ENCODE assay signal across 8 mouse cellular contexts in genomic region chr4:82383991-82384731, GRCm38 (mm10).
A peak's percentile ranks its signal among the peaks of the same experiment; 100 is the strongest.
DNase-seq lines count a peak whose midpoint lies in the region; ATAC-seq and TF ChIP-seq lines count a peak whose summit lies in the region.

No protein-coding gene starts in this region.

- no peak overlapping the region for H3K4me2 ChIP-seq in limb, embryonic 12.5 days
- H3K4me2 ChIP-seq in forebrain, postnatal 0 days (ENCODE audit: low read depth) = peak overlapping the region; percentile 30
- H3K4me2 ChIP-seq in midbrain, embryonic 15.5 days = no peak overlapping the region

- no peak overlapping the region for H3K4me3 ChIP-seq in limb, embryonic 12.5 days (replicated peaks)
- H3K4me3 ChIP-seq in limb, embryonic 10.5 days = no peak overlapping the region
- no peak overlapping the region for H3K4me3 ChIP-seq in forebrain, postnatal 0 days (ENCODE audit: low read depth, low read length)
- H3K4me3 ChIP-seq in midbrain, embryonic 15.5 days = no peak overlapping the region

- peaks cover 32% of the 10 kb centered on the region for H3K4me1 ChIP-seq in limb, embryonic 12.5 days (replicated peaks)
- peaks cover 17% of the 10 kb centered on the region for H3K4me1 ChIP-seq in limb, embryonic 10.5 days
- peaks cover 19% of the 10 kb centered on the region for H3K4me1 ChIP-seq in forebrain, postnatal 0 days (ENCODE audit: insufficient read depth)
- H3K4me1 ChIP-seq in midbrain, embryonic 15.5 days = 0 out of 2 replicates have a peak, but pooled peaks cover 12% of the 10 kb centered on the region

- H3K9me3 ChIP-seq in limb, embryonic 12.5 days = no peaks in the 10 kb centered on the region
- H3K9me3 ChIP-seq in limb, embryonic 10.5 days (replicated peaks) = no peaks in the 10 kb centered on the region
- no peaks in the 10 kb centered on the region for H3K9me3 ChIP-seq in forebrain, postnatal 0 days (ENCODE audit: low read length)
- H3K9me3 ChIP-seq in midbrain, embryonic 15.5 days = no peaks in the 10 kb centered on the region

- peak overlapping the region; percentile 24; the same call in 1 of the 2 replicates for H3K27ac ChIP-seq in limb, embryonic 12.5 days
- no peak overlapping the region for H3K27ac ChIP-seq in limb, embryonic 10.5 days
- peak overlapping the region; percentile 72 for H3K27ac ChIP-seq in forebrain, postnatal 0 days (ENCODE audit: low read depth, low read length)
- peak overlapping the region; percentile 73 for H3K27ac ChIP-seq in midbrain, embryonic 15.5 days

- TF ChIP-seq CTCF in forebrain, postnatal 0 days (IDR thresholded peaks at IDR 0.05; ENCODE audit: low read depth) = no peak

- no peak for ATAC-seq in limb, embryonic 12.5 days (ENCODE audit: insufficient number of reproducible peaks, insufficient read depth, low FRiP score, low TSS enrichment, low read depth)
- ATAC-seq in forebrain, postnatal 0 days = peak; percentile 90
- peak; percentile 84 for ATAC-seq in midbrain, embryonic 15.5 days (replicated peaks)

- WGBS in limb, embryonic 12.5 days = 76% methylated on average over 11 of the region's 11 CpGs
- 85% methylated on average over 11 of the region's 11 CpGs for WGBS in limb, embryonic 10.5 days
- WGBS in forebrain, postnatal 0 days = 28% methylated on average over 11 of the region's 11 CpGs
- 50% methylated on average over 11 of the region's 11 CpGs for WGBS in midbrain, embryonic 15.5 days

- H3K27me3 ChIP-seq in limb, embryonic 12.5 days = no peaks in the 10 kb centered on the region
- H3K27me3 ChIP-seq in limb, embryonic 10.5 days (ENCODE audit: low read depth, poor library complexity, severe bottlenecking) = no peaks in the 10 kb centered on the region
- no peaks in the 10 kb centered on the region for H3K27me3 ChIP-seq in forebrain, postnatal 0 days (ENCODE audit: insufficient read depth, low read length)
- H3K27me3 ChIP-seq in midbrain, embryonic 15.5 days (replicated peaks) = no peaks in the 10 kb centered on the region

- DNase-seq in limb, embryonic 10.5 days (ENCODE audit: low spot score) = no peak
- peak; percentile 67 to 68 for DNase-seq in cerebellum, postnatal 14 days
- DNase-seq in forebrain, postnatal 0 days = peak; percentile 74
- DNase-seq in gastrocnemius, postnatal 25 days = no peak
- no peak for DNase-seq in spleen, adult 12 weeks (ENCODE audit: low spot score)
- no peak for DNase-seq in adrenal gland, postnatal 14 days

- no peak overlapping the region for H3K9ac ChIP-seq in limb, embryonic 12.5 days (replicated peaks)
- H3K9ac ChIP-seq in forebrain, postnatal 0 days = peak overlapping the region; percentile 1; the same call in 1 of the 2 replicates
- no peak overlapping the region for H3K9ac ChIP-seq in midbrain, embryonic 15.5 days

- H3K36me3 ChIP-seq in limb, embryonic 12.5 days = peaks cover 6% of the 10 kb centered on the region
- 0 out of 2 replicates have a peak, but pooled peaks cover 3% of the 10 kb centered on the region for H3K36me3 ChIP-seq in limb, embryonic 10.5 days
- H3K36me3 ChIP-seq in forebrain, postnatal 0 days (ENCODE audit: insufficient read depth) = no peaks in the 10 kb centered on the region
- no peaks in the 10 kb centered on the region for H3K36me3 ChIP-seq in midbrain, embryonic 15.5 days (replicated peaks)

Comparison
In these comparisons a context has a peak if more than half of its experiments do, and no peak if none do; other contexts are left out.
1. DNase-seq: peak in cerebellum, postnatal 14 days (2 of 2) and forebrain, postnatal 0 days (single experiment); none in limb, embryonic 10.5 days (single experiment), gastrocnemius, postnatal 25 days (single experiment), spleen, adult 12 weeks (single experiment) and adrenal gland, postnatal 14 days (single experiment).